Mouse (Mus musculus) heart, embryonic 10.5 days (tissue): ENCODE measurements around the gene Mkks. TPM values are rescaled to one million over a fixed set of nuclear protein-coding genes. Genes with fewer than 3 reads are reported as not detected.

Source experiments
- DNase-seq: peaks from one replicate; pipeline ENCODE4 v3.0.0-alpha.2; 2017; ENCODE audit warnings: low spot score
- H3K27ac ChIP-seq: fragments of 300-500 bp; sonication (generic); 2 replicates; pipeline ENCODE4 v1.5.1; 2016; ENCODE audit warnings: mild to moderate bottlenecking
- H3K27me3 ChIP-seq: fragments of 300-500 bp; sonication (generic); 2 replicates; pipeline ENCODE4 v1.6.1; 2016; ENCODE audit warnings: mild to moderate bottlenecking; ENCODE audit not compliant: poor library complexity, insufficient read depth, severe bottlenecking
- H3K36me3 ChIP-seq: fragments of 300-500 bp; sonication (generic); 2 replicates; pipeline ENCODE4 v1.6.1; 2016; ENCODE audit warnings: mild to moderate bottlenecking, moderate library complexity
- H3K4me1 ChIP-seq: fragments of 300-500 bp; sonication (generic); 2 replicates; pipeline ENCODE4 v1.6.1; 2016; ENCODE audit warnings: mild to moderate bottlenecking
- H3K4me3 ChIP-seq: fragments of 300-500 bp; sonication (generic); 2 replicates; pipeline ENCODE4 v1.5.1; 2016; ENCODE audit warnings: mild to moderate bottlenecking, moderate library complexity
- H3K9me3 ChIP-seq: fragments of 300-500 bp; sonication (generic); 2 replicates; pipeline ENCODE4 v1.6.1; 2016; ENCODE audit warnings: mild to moderate bottlenecking, moderate library complexity
- WGBS: fragments of 180-500 bp; shearing (Covaris S2); methylation state at CpG from one replicate; pipeline ENCODE4 v1.1.7; 2016; 5-methylcytosine and 5-hydroxymethylcytosine counted together
- polyA plus RNA-seq: library from polyadenylated mRNA; unstranded; fragments of >200 nt; fragmentation: Nextera tagmentation; extraction: Ambion mirVana; gene quantifications from 2 replicates; pipeline ENCODE4 v1.2.1, GENCODE M21; 2016

Gene Mkks
- 17.0 and 17.8 TPM in 2 replicates for polyA plus RNA-seq

GRCm38 (mm10) chr2:136891068-136891950, at the start of gene Mkks, which contains the start of the genes Slx4ip and AL731706.1:
Mkks (minus strand) TSS chr2:136891389.
Slx4ip (plus strand) TSS chr2:136891218.
AL731706.1 (minus strand) TSS chr2:136891389.
- Histone ChIP-seq H3K4me3 (peak within 1 kb of the TSS; percentile 85), H3K9me3 (no peaks in the 10 kb centered on the region), H3K4me1 (peaks cover 5% of the 10 kb centered on the region; the same call in 1 of the 2 replicates), H3K27me3 (no peaks in the 10 kb centered on the region), H3K36me3 (no peaks in the 10 kb centered on the region), H3K27ac (peak within 1 kb of the TSS; percentile 98)
- WGBS: under 1% methylated on average over 49 of the region's 49 CpGs
- peak; percentile 100 for DNase-seq

DNA sequence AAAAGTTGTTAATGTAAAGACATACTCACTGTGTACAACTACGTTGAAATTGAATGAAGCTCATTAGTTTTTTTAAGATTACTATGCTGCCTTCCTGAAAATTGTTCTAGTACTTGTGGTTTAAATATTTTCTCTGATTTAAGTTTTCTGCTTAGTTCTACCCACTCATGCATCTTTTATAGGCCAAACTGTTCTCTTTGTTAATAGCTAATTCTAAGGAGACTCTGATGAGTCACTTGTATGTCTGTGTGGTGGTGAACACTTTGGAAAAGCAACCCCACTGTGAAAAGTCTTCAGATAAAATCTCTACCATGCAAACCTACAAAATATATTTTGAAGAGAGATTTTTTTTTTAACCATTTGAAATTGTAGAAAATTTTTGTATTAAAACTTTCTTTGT, 47.1 kb upstream of the Mkks start:
- no peaks in the 10 kb centered on the region for H3K4me1 ChIP-seq
- no peak for DNase-seq
- H3K4me3 ChIP-seq: no peak overlapping the region
- H3K36me3 ChIP-seq: no peaks in the 10 kb centered on the region
- 95% methylated on average over 1 of the region's 1 CpGs for WGBS
- no peaks in the 10 kb centered on the region for H3K27me3 ChIP-seq
- H3K27ac ChIP-seq: no peak overlapping the region
- no peaks in the 10 kb centered on the region for H3K9me3 ChIP-seq

- H3K27ac ChIP-seq: no peak overlapping the region
- no peaks in the 10 kb centered on the region for H3K27me3 ChIP-seq
- no peak overlapping the region for H3K4me3 ChIP-seq
- no peak for DNase-seq
- 87% methylated on average over 4 of the region's 4 CpGs for WGBS
- no peaks in the 10 kb centered on the region for H3K9me3 ChIP-seq
- no peaks in the 10 kb centered on the region for H3K36me3 ChIP-seq
- no peaks in the 10 kb centered on the region for H3K4me1 ChIP-seq
These were observed 45.5 kb upstream of the Mkks start for GRCm38 (mm10) chr2:136936391-136937288.

GRCm38 (mm10) chr2:136921003-136921408, 29.8 kb upstream of the Mkks start:
- Histone ChIP-seq H3K4me3 (no peak overlapping the region), H3K27ac (no peak overlapping the region), H3K36me3 (no peaks in the 10 kb centered on the region), H3K9me3 (no peaks in the 10 kb centered on the region), H3K27me3 (no peaks in the 10 kb centered on the region), H3K4me1 (peaks cover 20% of the 10 kb centered on the region)
- DNase-seq: no peak
- 61% methylated on average over 4 of the region's 4 CpGs for WGBS

DNA sequence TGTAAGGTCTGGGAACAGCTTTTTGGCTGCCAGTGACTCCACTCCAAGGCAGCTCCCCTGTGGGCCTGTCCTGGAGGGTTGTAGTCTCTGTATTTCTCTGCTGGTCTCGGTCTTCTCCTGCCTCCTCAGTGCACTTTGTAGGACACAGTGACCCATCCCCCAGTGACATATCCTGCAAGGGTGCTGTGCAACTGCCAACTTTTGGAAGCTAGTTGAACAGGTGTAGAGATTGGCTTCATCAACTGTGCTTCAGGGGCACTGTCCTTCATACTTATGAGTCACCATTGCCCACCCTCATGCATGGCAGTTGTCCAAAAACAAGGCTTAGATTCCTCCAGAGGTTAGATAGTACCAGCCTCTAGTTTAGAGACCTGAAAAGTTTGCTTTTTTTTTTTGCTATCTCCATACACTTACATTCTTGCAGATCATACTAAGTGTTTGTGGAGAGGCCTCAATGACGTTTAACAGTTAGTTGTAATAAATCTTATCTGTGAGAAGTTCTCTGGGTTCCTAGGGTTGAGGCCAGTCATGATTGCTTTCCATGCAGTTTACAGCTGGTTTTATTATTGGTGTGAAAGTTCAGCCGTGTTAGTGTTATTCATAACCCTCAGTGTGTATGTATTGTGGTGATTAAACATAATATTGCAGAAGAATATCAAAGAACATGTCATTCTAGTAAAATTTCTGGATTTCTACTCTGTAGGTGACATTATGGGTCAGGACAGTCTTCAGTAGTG, 29.2 kb upstream of the Mkks start:
- no peak for DNase-seq
- H3K27me3 ChIP-seq: no peaks in the 10 kb centered on the region
- no peaks in the 10 kb centered on the region for H3K36me3 ChIP-seq
- 71% methylated on average over 3 of the region's 3 CpGs for WGBS
- peaks cover 20% of the 10 kb centered on the region for H3K4me1 ChIP-seq
- no peak overlapping the region for H3K4me3 ChIP-seq
- no peak overlapping the region for H3K27ac ChIP-seq
- no peaks in the 10 kb centered on the region for H3K9me3 ChIP-seq

GRCm38 (mm10) chr2:136919433-136919832, 28.2 kb upstream of the Mkks start:
- Histone ChIP-seq H3K27me3 (no peaks in the 10 kb centered on the region), H3K9me3 (no peaks in the 10 kb centered on the region), H3K36me3 (no peaks in the 10 kb centered on the region), H3K4me3 (no peak overlapping the region), H3K4me1 (peaks cover 20% of the 10 kb centered on the region), H3K27ac (no peak overlapping the region)
- DNase-seq: no peak
- WGBS: 95% methylated on average over 1 of the region's 1 CpGs

- no peak for DNase-seq
- no peaks in the 10 kb centered on the region for H3K9me3 ChIP-seq
- H3K27me3 ChIP-seq: no peaks in the 10 kb centered on the region
- H3K36me3 ChIP-seq: no peaks in the 10 kb centered on the region
- 58% methylated on average over 3 of the region's 3 CpGs for WGBS
- H3K27ac ChIP-seq: no peak overlapping the region
- H3K4me1 ChIP-seq: peaks cover 15% of the 10 kb centered on the region
- H3K4me3 ChIP-seq: no peak overlapping the region
These were observed 23.2 kb upstream of the Mkks start for GRCm38 (mm10) chr2:136914334-136914902.

- Histone ChIP-seq H3K4me3 (no peak overlapping the region), H3K27me3 (no peaks in the 10 kb centered on the region), H3K27ac (no peak overlapping the region), H3K4me1 (peaks cover 15% of the 10 kb centered on the region; the same call in 1 of the 2 replicates), H3K36me3 (no peaks in the 10 kb centered on the region), H3K9me3 (no peaks in the 10 kb centered on the region)
- DNase-seq: no peak
- 82% methylated on average over 3 of the region's 3 CpGs for WGBS
These were observed 21.8 kb upstream of the Mkks start for GRCm38 (mm10) chr2:136913021-136913420.

- no peaks in the 10 kb centered on the region for H3K9me3 ChIP-seq
- no peak overlapping the region for H3K4me3 ChIP-seq
- H3K27ac ChIP-seq: no peak overlapping the region
- H3K36me3 ChIP-seq: no peaks in the 10 kb centered on the region
- H3K27me3 ChIP-seq: no peaks in the 10 kb centered on the region
- peaks cover 13% of the 10 kb centered on the region; the same call in 1 of the 2 replicates for H3K4me1 ChIP-seq
- DNase-seq: no peak
- WGBS: 45% methylated on average over 4 of the region's 4 CpGs
These were observed 20.8 kb upstream of the Mkks start for GRCm38 (mm10) chr2:136911958-136912411.

DNA sequence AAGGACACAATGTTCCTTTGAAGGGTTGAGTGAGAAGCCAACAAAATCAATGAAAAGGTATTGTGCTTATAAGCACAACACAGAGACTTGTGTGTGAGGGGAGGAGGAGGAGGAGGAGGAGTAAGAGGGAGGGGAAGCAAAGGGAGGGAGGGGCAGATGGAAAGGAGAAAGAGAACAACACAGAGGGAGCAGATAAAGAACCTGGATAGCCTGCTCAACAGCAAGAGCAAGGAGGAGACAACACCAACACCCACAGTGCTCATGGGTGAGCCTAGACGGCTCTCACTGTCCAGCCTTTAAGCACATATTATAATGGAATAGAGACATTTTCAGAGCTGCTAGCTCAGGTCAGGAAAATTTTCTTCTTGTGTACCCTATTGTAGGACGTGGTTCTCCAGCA, 18.1 kb upstream of the Mkks start:
- 65% methylated on average over 2 of the region's 2 CpGs for WGBS
- no peak for DNase-seq
- no peak overlapping the region for H3K27ac ChIP-seq
- H3K4me1 ChIP-seq: peaks cover 9% of the 10 kb centered on the region; the same call in 1 of the 2 replicates
- H3K4me3 ChIP-seq: no peak overlapping the region
- no peaks in the 10 kb centered on the region for H3K9me3 ChIP-seq
- H3K27me3 ChIP-seq: no peaks in the 10 kb centered on the region
- H3K36me3 ChIP-seq: peaks cover 11% of the 10 kb centered on the region

GRCm38 (mm10) chr2:136908596-136908995, 17.4 kb upstream of the Mkks start:
- Histone ChIP-seq H3K27ac (no peak overlapping the region), H3K4me3 (no peak overlapping the region), H3K27me3 (no peaks in the 10 kb centered on the region), H3K36me3 (peaks cover 11% of the 10 kb centered on the region), H3K4me1 (peaks cover 9% of the 10 kb centered on the region; the same call in 1 of the 2 replicates), H3K9me3 (no peaks in the 10 kb centered on the region)
- DNase-seq: no peak
- 84% methylated on average over 3 of the region's 3 CpGs for WGBS

GRCm38 (mm10) chr2:136896131-136896530, 4.9 kb upstream of the Mkks start:
- no peak for DNase-seq
- Histone ChIP-seq H3K9me3 (no peaks in the 10 kb centered on the region), H3K36me3 (no peaks in the 10 kb centered on the region), H3K4me1 (peaks cover 5% of the 10 kb centered on the region; the same call in 1 of the 2 replicates), H3K27me3 (no peaks in the 10 kb centered on the region), H3K4me3 (no peak overlapping the region), H3K27ac (no peak overlapping the region)
- 85% methylated on average over 2 of the region's 2 CpGs for WGBS
